Mouse (Mus musculus) gonadal fat pad, adult 2 months (tissue): ENCODE measurements around the gene Lypd4. TPM values are rescaled to one million over a fixed set of nuclear protein-coding genes. Genes with fewer than 3 reads are reported as not detected.

Experiments used
- DNase-seq: peaks from one replicate; pipeline ENCODE4 v3.0.0-alpha.2; 2012; ENCODE audit warnings: low read depth
- polyA plus RNA-seq: library from polyadenylated mRNA; depleted of rRNA; stranded (reverse); fragments of >200 nt; gene quantifications from 2 replicates; pipeline ENCODE4 v1.2.3, GENCODE M21; 2012

The Lypd4 gene
- polyA plus RNA-seq, 1 experiment, result 1.4 TPM

DNA sequence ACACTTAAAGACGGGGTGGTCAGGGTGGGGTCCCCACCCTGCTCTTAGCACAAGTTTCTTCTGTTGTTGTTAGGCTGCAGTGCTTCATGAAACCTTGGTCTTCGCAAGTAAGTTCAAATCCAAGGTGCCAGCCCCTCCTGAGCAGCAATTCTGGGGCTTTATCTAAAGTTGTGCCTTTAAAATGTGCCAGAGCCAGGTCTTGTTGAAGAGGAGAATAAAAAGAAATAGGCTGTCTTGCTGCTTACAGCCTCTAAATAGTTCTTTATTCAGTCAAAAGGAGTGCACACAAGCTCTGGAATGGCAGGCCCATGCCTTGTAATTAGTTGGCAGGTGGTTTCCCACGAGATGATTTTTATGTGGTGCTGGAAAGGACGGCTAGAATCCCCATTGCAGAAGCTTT lies 17.4 kb upstream of the Lypd4 start:
- DNase-seq, result no peak

DNA sequence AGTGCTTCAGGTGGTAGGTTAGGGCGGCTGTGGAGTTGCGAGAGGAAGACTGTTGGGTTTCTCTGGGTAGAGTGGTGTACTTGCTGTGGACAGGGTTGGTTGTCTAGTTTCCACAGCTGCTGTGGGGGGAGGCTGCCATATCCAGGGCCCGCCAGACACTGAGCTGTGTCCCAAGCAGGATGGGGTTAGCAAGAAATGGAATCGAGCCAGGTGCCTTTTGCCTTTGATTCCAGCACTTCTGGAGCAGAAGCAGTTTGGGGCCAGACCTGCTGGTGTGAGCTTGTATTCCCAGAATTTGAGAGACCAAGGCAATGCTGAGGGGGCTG lies 16.5 kb upstream of the Lypd4 start:
- DNase-seq, result no peak

DNA sequence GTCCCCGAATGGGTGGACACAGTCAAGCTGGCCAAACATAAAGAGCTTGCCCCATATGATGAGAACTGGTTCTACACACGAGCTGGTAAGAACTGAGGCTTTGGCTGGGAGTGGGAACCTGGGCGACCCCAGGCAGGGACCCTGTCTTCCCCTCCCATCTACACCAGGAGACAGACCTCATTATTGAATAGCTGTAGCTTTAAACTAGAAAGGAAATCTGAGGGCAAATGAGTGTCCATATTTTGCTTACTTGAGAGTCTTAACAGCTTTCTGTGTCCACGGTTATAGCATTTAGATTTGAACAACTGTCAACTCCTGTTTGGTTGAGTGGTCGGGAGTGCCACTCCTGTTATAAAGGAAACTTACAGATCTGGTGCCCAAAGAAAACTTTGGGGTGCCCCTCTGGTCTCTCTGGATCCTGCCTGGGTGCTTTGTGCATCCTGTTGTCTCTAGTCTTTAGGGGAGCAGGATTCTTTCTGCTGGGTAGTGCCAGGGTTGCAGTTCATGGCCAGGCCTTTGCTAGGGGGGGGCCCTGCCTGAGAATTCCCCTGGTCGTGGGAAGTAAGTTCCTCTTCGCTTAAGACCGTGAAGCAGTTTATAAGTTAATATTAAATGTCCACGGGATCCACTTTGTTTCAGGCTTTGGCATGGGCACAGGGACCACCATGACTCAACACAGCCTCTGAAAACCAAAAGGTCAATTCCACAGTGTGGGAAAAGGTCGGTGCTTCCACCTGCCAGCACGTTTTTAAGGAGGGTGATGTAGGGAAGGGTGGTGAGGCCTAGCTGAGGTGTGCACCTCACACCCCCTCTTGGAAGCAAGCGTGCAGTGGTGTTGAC lies 15.9 kb upstream of the Lypd4 start:
- DNase-seq, result no peak

DNA sequence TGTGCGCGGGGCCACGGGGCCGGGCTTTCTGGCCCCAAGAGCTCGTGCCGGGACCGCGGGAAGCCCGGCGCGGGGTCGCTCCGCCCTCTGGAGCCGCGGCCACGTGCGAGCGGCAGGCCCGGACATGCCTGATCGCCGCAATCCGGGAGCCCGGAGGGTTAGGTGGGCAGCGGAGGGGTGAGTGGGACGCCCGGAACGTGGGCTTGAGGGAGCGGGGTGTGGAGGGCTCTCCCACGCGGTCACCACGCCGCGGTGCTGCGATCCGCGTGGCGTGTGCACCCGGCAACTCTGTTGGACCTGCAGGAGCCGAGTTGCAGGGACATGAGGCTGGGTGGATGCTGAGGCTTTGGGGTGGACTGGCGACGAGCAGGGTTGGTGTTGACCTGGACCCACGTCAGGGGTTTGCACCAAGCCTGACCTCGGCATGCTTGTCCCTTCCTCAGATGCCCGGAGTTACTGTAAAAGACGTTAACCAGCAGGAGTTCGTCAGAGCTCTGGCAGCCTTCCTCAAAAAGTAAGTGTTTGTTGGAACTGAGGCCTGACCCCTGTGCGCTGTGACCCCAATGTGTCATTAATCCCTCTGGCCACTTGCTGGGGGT lies 15.1 kb upstream of the Lypd4 start:
- no peak for DNase-seq

DNA sequence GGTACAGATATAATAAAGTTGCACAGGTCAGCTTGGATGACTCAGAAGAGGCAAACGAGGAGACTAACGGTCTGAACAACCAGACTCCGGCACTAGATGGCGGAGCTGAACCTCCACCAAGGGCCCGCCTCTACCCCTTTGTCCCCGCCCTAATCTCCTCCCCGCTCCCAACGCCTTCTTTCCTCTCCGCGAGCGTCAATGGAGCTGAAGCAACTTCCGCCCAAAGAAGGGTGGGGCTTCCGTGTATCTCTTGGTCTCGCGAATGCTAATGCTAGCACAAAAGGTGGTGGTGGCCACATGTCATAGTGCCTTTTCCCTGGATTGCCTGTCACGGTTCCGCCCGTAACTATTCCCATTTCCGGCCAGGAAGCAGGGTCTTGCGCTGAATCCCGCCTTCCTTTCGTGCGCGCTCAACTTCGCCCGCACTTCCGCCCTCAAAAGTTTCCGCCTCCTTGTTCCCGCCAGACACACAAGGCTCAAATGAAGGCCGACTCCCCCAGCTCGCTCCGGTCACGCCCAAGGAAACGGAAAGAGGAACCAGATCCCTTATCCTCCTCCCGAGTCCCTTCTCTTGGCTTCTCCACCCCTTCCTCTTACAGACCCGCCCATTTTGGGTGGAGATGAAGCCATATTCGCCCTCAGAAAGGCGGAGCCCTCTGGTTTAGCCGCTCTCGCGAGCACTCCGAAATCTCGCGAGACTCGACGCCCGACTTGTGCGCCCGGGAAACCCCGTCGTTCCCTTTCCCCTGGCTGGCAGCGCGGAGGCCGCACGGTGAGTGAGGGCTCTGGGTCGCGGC lies 14.4 kb upstream of the Lypd4 start, which contains the start of gene Rps19:
Gene Rps19 (plus strand): TSS at position 476 of the 797 bp plus-strand sequence.
- DNase-seq, result peak; percentile 98

DNA sequence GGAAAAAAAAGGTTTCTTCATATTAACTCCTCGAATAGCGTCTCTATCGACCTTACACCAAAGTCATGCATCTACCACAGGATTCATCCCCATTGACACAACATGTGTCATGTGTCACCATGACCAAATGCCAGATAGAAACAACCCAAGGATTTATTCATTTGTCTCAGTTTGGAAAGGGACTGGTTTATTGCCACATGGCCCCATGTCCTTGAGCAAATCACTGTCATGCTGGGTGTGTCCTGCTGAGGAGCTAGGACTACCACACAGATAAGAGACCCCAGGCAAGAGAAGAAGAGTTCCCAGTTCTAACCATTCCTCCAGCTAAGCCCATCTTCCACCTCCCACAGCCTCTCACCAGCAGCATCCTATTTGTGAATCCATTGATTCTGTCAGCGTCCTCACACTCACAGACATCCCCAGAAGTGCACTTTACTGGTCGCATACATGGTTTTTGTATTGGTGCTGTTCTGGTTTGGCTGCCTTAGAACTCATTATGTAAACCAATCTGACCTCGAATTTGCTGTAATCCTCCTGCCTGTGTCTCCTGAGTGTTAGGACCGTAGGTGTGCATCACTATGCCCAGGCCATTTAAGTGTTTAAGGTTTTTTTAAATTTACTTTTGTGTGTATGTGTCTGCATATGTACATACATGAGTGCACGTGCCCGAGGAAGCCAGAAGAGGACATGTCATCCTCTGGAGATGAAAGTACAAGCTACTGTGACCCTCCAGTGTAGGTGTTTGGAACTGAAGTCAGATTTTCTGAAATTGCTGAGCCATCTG lies 12.9 kb upstream of the Lypd4 start:
- no peak for DNase-seq

DNA sequence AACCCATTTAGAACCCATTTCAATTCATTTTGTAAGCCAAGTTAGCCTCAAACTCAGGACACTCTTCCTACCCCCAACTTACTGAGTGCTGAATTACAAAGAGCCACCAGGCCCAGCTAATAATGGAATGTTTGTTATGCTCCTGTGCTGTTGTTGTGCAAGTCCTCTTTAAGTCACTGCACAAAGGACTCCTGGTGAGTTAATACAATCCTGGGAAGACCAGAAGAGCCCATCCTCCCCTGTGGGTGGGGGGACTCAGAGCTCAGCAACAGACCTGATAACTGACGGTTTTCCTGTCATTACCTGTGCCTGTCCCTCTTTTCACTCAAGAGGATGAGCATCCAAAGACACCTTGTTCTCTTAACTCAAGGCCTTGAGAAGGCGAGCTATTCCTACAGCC lies 9.9 kb upstream of the Lypd4 start:
- no peak for DNase-seq

DNA sequence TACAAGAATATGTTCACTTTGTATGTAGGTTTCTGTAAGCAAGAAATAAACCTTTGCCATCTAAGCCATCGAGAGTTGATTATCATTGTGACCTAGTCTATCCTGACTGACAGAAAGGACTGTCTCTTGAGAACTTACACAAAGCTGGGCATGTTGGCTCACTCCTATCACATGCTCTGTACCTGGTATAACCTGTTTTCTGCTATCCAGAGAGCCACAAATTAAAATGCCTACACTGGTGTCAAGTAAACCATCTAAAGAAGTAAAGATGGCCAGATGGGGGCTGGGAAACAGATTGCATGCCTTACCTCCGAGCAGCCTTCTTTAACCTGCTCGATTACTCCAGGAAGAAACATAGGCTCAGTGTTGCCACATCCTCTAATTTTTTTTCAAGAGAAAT lies 7.8 kb upstream of the Lypd4 start:
- DNase-seq, result peak; percentile 49

DNA sequence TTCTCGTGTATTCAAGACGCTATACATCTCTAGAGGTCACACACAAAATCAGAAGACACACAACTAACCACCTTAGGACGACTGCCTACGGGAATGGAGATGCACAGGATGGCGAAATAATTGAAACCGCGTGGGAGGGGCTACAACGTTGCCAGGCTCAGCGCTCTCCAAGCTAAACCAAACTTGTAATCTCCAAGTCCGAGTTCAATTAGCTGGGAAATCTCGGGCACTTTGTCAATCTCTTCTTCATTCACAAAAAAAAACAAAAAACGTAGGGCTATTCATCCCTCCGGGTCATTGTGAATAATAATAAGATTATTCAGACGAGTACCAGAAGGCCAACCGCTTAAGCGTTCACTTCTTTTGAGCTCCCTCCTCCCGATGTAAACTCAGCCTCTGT lies 661 bp downstream of the Lypd4 start:
- peak; percentile 77 for DNase-seq

DNA sequence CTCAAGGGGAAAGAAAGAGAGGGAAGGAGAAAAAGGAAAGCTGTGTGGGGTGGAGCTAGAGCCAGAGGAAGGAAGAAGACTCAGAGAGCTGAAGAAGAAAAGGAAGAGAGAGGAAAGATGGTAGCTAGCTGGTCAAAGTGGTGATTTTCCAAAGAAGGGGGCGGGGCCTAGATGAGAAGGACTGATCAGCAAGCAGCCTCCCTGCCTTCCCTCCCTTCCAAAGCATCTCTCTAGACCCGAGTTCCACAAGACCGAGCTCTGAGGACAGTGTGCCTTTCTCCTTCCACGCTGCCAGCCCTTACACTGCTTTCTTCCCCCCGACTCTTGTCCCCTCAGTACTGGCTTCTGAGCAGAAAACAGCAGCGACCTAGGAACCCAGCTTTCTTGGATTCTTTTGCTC lies 5.6 kb downstream of the Lypd4 start:
- no peak for DNase-seq

DNA sequence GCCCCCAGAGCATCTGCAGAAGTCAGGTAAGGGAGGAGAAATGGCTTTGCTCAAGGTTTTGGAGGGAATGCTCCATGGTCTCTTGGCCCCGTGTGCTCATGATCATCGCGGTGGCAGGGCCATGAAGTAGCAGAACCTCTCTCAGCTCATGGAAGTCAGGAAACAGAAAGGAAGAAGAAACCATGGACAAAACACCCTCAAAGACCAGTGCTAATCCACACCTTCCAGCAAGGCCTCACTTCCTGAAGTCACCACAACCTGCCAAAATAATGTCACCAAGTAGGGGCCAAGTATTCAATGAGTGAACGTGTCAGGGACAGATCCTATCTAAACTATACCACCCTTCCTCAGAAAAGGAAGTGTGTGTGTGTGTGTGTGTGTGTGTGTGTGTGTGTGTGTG lies 6.9 kb downstream of the Lypd4 start:
- DNase-seq, result no peak

DNA sequence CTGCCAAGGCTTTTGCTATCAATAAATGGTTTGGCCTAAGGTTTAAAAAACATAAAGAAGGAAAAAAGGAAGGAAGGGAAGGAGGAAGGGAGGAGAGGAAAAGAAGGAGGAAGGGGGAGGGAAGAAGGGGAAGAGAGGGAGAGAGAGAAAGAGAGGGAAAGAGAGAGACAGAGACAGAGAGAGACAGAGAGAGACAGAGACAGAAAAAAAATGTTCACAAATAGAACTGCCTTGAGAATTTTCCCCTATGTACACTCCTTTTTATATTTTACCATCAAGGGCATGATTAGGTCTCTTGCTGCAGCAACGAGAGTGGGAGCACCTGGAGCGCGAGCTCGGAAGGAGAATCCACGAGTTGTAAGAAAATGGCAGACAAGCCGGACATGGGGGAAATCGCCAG lies 7.8 kb downstream of the Lypd4 start, which contains the start of gene Gm9844:
Gene Gm9844 (plus strand): TSS at position 301 of the 400 bp plus-strand sequence.
- DNase-seq, result no peak

DNA sequence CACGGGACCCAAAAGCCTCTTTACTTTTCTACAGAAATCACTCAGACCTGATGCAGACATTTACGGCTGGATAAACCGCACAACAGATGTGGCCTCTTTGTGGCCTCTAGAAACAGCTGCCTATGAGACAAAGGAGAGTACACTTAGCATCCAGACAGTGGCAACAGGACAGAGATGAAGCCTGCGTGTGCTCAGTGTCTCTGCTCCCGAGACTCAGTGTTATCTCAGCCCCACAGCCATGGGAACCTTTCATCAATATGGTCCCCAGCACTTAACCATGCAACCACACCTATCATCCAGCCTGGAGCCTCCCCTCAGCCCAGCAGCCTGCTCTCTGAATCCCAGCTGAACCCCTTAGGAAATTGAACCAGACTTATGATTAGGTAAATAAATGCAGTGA lies 10.5 kb downstream of the Lypd4 start:
- no peak for DNase-seq

DNA sequence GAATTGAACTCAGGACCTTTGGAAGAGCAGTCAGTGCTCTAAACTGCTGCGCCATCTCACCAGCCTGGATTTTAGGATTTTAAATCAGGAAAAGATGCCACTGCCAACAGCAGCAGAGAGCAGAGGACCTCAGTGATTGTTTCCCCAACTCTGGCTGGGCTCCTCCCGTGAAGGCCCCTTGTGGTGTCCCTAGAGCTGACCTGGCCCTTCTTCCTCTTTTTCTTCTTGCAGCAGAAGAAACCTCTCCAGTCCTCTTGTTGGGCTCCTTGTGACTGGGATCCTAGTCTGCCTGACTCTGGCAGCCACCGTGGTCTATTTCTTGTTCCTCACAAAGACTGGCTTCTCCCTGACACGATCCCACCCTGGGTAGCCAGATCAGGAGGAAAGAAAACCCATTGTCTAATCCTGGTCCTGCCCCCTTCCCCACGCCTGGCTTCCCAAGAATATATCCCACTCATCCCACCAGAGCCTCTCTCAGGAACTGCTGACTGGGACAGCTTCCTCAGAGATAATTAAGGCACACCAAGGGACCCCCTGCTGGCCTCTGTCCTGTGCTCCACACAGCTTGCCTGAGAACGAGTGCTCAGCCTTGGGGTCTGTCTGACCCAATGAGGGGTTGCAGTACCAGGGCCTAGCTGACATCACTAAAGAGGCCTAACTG lies 13.2 kb downstream of the Lypd4 start:
- no peak for DNase-seq

DNA sequence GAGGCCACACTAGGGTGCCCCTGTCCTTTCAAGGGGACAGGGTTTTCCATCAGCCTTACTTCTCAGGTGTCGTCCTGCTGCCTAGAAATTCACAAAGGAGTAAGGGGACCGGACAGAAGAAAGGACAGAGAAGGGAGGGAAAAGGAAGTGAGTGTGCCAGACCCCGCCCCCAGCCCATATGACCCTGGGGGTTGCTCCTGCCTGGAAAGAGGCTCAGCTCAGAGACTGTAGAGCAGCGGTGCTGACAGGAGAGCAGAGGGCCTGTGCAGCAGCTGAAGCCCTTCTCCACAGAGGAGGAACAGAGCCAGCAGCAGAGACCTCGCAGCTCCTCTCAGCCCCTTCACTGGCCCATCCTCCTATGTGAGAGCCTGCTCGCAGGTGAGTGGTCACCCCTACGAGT lies 16.0 kb downstream of the Lypd4 start:
- DNase-seq, result no peak

DNA sequence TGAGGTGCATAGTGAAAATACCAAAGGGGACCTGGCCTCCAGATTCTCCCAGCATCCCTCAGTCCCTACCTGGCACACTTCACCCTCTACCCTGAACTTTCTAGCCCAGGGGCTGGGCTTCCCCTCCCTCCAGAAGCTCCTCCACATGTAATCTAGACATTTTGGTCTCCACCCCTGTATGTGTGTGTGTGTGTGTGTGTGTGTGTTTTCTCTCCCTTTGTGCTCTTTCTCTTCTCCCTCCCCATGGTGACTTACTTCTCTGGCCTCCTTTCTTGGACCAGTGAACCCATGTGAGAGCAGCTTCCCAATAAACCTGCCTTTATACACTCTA lies 16.5 kb downstream of the Lypd4 start:
- DNase-seq, result no peak

DNA sequence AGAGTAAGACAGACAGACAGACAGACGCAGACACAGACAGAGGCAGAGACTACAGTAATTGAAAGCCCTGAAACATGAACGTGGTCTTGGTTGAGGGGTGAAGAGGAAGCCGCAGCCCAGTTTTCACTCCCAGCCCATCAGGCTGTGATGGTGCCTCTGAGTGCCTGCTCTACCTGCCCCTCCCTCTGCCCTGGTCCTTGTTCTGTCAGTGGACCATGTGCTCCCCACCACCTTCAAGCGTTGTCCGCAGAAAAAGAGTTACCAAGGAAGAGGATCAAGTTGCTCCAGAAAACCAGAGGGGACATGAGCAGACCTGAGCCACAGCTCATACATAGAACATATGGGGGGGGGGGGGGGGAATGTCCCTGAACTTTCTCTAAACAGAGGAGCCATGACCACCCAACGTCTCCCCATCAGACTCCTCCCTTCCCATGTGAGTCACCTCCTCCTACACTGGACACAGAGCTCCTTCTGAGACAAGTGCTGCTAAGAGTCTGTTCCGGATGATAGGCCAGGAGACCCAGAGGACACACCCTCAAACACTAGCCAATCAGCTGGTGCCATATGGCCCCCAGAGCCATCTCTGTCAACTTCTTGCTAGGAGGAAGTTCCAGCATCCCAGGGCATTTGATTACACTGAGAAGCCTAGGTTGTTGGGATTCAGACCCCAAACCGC lies 17.0 kb downstream of the Lypd4 start:
- DNase-seq, result no peak

DNA sequence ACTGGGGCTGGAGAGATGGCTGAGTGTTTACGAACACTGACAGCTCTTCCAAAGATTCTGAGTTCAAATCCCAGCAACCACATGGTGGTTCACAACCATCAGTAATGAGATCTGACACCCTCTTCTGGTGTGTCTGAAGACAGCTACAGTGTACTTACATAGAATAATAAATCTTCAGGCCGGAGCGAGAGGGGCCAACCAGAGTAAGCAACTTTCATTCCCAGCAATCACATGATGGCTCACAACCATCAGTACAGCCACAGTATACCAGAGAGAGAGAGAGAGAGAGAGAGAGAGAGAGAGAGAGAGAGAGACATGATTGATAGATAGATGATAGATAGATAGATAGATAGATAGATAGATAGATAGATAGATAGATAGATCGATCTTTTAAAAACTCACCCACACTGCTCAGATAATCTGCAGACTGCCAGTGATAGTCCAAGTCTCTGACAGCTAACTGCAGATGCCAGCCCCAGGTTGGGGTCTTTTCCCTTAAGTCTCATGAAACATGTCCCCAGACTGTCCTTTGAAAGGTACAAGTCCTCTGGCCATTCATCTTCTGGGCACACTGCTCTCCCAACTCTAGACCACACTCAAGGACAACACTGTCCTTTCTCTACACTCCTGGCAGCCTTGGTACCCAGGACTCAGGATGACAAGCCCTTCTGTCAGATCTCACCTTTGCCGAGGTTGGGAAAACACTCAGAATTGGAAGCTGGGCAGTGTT lies 18.0 kb downstream of the Lypd4 start:
- DNase-seq, result no peak

DNA sequence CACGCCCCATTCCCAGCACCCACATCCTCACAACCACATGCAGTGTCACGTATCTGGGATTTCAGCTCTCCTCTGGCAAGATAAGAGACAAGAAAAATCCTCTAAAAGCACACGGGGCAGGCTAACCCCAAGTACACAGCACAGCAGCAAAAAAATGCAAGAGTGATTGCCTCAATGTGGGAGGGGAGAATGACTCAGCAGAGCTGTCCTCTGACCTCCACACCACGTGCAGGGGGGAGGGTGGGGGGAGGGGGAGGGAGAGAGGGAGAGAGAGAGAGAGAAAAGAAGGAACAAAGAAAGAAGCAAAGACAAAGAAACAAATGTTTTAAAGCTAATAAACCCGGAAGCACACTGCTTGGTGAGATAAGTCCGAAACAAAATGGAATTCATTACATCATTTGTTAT lies 18.8 kb downstream of the Lypd4 start:
- no peak for DNase-seq

DNA sequence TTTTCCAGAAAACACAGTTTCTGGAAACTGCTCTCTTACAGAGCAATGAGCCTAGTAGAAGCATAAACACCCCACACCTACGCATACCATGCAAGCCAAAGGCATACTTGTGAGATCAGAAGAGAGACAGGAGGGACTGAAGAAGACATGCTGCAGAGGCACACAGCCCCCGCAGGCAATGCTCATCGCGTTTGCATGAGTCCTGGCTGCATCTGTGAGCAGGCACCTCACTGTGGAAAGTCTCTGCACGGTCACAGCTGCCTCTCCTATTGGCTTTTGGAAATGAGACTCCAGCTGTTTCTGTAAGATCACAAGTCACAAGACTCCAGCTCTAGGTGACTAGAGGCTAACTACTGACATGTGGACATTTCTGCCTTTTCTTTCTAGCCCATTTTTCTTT lies 19.6 kb downstream of the Lypd4 start:
- peak; percentile 36 for DNase-seq
